Mouse (Mus musculus) bone marrow macrophage, adult 2 months (primary cell): ENCODE data around the gene a.

Experiments
- CTCF ChIP-seq: IDR thresholded peaks from 2 replicates; pipeline ENCODE4 v1.5.1; 2012; ENCODE audit warnings: low read depth, mild to moderate bottlenecking, low read length, moderate library complexity
- POLR2A ChIP-seq: IDR thresholded peaks from 2 replicates; pipeline ENCODE4 v1.6.1; 2012; ENCODE audit warnings: mild to moderate bottlenecking, low read depth, low read length, borderline replicate concordance

GRCm38 (mm10) chr2:154869954-154870641, 78.9 kb downstream of the a start:
- TF ChIP-seq POLR2A, result no peak
- no peak for TF ChIP-seq CTCF
